Mouse (Mus musculus) liver, embryonic 15.5 days (tissue): Measurements from ENCODE around the gene Itga6. TPM values are rescaled to one million over a fixed set of nuclear protein-coding genes. Genes with fewer than 3 reads are reported as not detected.
"Not testable (repeated sequence)": the region's sequence is repeated elsewhere in the genome, so short reads cannot be mapped to it uniquely, and the experiment has no call there.

Experiments used
- ATAC-seq: fragments of 200-750 bp; cut with Nextera tagmentation; 2 replicates; pipeline ENCODE4 v1.8.0; 2017; ENCODE audit warnings: moderate number of reproducible peaks, mild to moderate bottlenecking, moderate library complexity; ENCODE audit not compliant: insufficient read depth
- H3K27ac ChIP-seq: fragments of 300-500 bp; sonication (generic); replicated peaks from 2 replicates; pipeline ENCODE4 v1.5.1; 2015; ENCODE audit warnings: mild to moderate bottlenecking, inconsistent platforms
- H3K27me3 ChIP-seq: fragments of 300-500 bp; sonication (generic); 2 replicates; pipeline ENCODE4 v1.6.1; 2015; ENCODE audit warnings: mild to moderate bottlenecking, inconsistent platforms
- H3K36me3 ChIP-seq: fragments of 300-500 bp; sonication (generic); replicated peaks from 2 replicates; pipeline ENCODE4 v1.6.1; 2015; ENCODE audit warnings: moderate library complexity, mild to moderate bottlenecking, inconsistent platforms
- H3K4me1 ChIP-seq: fragments of 300-500 bp; sonication (generic); replicated peaks from 2 replicates; pipeline ENCODE4 v1.6.1; 2015; ENCODE audit warnings: inconsistent platforms
- H3K4me2 ChIP-seq: fragments of 300-500 bp; sonication (generic); 2 replicates; pipeline ENCODE4 v1.6.1; 2015; ENCODE audit warnings: moderate library complexity, mild to moderate bottlenecking, inconsistent platforms
- H3K4me3 ChIP-seq: fragments of 300-500 bp; sonication (generic); replicated peaks from 2 replicates; pipeline ENCODE4 v1.5.1; 2015; ENCODE audit warnings: mild to moderate bottlenecking, inconsistent platforms
- H3K9ac ChIP-seq: fragments of 300-500 bp; sonication (generic); 2 replicates; pipeline ENCODE4 v1.6.1; 2015; ENCODE audit warnings: moderate library complexity, mild to moderate bottlenecking, inconsistent platforms
- H3K9me3 ChIP-seq: fragments of 300-500 bp; sonication (generic); replicated peaks from 2 replicates; pipeline ENCODE4 v1.6.1; 2016; ENCODE audit warnings: inconsistent platforms
- WGBS: fragments of 180-500 bp; shearing (Covaris S2); methylation state at CpG from one replicate; pipeline ENCODE4 v1.1.7; 2015; ENCODE audit warnings: mixed read lengths; ENCODE audit not compliant: insufficient replicate concordance; 5-methylcytosine and 5-hydroxymethylcytosine counted together
- polyA plus RNA-seq: library from polyadenylated mRNA; unstranded; fragments of >200 nt; fragmentation: Nextera tagmentation; extraction: Ambion mirVana; gene quantifications from 2 replicates; pipeline ENCODE4 v1.2.1, GENCODE M21; 2015

The Itga6 gene
- polyA plus RNA-seq, 1 experiment from 2014 or later = 6.6 TPM

DNA sequence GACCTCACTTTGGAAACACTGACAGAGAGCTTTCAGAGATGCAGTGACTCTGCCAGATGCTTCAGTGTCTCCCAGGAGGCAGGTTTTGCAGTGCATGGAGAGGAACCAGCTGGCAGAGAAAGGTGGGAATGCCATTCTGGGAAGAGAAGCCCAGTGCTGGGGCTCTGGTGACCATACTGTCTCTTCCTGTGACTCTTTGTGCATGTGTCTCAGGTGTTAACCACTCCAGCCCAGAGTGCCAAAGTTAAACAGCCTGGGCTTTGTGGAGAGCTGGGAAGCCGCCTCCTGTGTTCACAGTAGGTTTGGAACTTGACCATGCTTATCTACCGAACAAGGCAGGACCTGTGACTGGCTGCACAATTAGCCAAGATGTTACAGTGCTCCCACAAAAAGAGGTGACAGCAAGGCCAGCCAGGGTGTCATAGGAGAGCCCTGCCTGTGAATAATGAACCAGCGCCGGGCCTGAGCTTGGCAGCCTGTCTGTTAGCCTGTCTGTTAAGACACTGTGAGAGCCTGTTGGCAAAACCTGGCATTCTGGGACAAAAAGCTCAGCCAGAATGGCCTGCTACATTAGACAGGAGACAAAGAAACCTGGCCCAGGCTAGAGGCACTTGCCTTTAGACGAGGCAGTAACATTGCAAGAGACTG, 25.9 kb upstream of the Itga6 start:
- no peak for ATAC-seq
- Histone ChIP-seq H3K4me1 (0 out of 2 replicates have a peak, but pooled peaks cover 3% of the 10 kb centered on the region), H3K27me3 (no peaks in the 10 kb centered on the region), H3K9me3 (no peaks in the 10 kb centered on the region), H3K4me2 (no peak overlapping the region), H3K27ac (no peak overlapping the region), H3K4me3 (no peak overlapping the region), H3K36me3 (no peaks in the 10 kb centered on the region), H3K9ac (no peak overlapping the region)
- WGBS = 48% methylated on average over 5 of the region's 5 CpGs

DNA sequence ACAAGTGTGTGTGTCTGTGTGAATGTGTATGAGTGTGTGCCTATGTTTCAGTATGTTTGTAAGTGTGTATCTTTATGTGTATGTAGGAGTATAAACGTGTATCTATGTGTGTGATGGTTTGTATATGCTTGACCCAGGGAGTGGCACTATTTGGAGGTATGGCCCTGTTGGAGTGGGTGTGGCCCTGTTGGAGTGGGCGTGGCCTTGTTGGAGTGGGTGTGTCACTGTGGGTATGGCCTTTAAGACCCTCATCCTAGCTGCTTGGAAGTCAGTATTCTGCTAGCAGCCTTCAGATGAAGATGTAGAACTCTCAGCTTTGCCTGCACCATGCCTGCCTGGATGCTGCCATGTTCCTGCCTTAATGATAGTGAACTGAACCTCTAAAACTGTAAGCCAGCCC, 24.9 kb upstream of the Itga6 start:
- not testable (repeated sequence) for H3K9me3 ChIP-seq, H3K4me3 ChIP-seq, H3K4me1 ChIP-seq, H3K27ac ChIP-seq, H3K36me3 ChIP-seq, H3K9ac ChIP-seq, H3K27me3 ChIP-seq, ATAC-seq, H3K4me2 ChIP-seq
- 41% methylated on average over 2 of the region's 2 CpGs for WGBS

DNA sequence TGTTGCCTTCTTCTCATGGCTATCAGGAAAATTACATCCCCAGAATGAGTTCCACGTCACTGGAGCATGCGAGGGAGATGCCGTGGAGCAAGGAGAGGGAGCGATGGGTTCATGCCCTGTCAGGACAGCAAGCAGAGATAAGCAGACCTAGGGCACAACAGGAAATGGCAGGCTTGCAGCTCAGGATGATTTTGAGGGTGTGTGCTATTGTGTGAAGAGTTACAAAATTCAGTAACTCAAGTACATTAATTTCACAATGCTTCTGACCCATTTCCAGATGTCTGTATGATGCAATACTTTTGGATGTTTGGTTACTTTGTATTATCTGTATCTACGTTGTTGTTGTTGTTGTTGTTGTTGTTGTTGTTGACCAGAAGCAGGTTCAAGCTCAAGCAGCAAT, 22.5 kb upstream of the Itga6 start:
- no peak overlapping the region for H3K9ac ChIP-seq
- WGBS = 17% methylated on average over 5 of the region's 5 CpGs
- H3K4me3 ChIP-seq = no peak overlapping the region
- no peaks in the 10 kb centered on the region for H3K9me3 ChIP-seq
- no peaks in the 10 kb centered on the region for H3K36me3 ChIP-seq
- 0 out of 2 replicates have a peak, but pooled peaks cover 5% of the 10 kb centered on the region for H3K27me3 ChIP-seq
- no peak for ATAC-seq
- no peak overlapping the region for H3K4me2 ChIP-seq
- no peak overlapping the region for H3K27ac ChIP-seq
- 0 out of 2 replicates have a peak, but pooled peaks cover 3% of the 10 kb centered on the region for H3K4me1 ChIP-seq

DNA sequence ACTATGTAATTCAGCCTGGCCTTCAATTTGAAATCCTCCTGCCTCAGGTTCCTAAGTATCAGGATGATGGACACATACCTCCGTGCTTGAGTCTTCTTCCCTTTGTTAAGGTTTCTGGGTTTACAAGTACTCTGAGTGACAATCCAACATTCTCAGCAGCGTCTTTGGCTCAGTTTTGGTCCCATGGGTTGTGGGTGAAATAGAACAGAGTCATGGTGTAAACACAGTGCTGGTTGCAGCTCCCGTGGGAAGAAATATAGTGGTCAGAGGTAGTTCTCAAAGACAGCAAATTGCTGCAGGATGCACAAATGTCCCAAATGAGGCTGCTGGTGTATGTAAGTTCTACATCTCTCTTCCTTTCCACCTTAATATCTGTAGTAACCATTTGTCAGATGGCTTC, 21.8 kb upstream of the Itga6 start:
- H3K4me2 ChIP-seq = no peak overlapping the region
- ATAC-seq = no peak
- H3K4me3 ChIP-seq = no peak overlapping the region
- H3K27ac ChIP-seq = no peak overlapping the region
- no peak overlapping the region for H3K9ac ChIP-seq
- 45% methylated on average over 3 of the region's 3 CpGs for WGBS
- no peaks in the 10 kb centered on the region for H3K36me3 ChIP-seq
- 0 out of 2 replicates have a peak, but pooled peaks cover 3% of the 10 kb centered on the region for H3K4me1 ChIP-seq
- no peaks in the 10 kb centered on the region for H3K9me3 ChIP-seq
- 0 out of 2 replicates have a peak, but pooled peaks cover 5% of the 10 kb centered on the region for H3K27me3 ChIP-seq

DNA sequence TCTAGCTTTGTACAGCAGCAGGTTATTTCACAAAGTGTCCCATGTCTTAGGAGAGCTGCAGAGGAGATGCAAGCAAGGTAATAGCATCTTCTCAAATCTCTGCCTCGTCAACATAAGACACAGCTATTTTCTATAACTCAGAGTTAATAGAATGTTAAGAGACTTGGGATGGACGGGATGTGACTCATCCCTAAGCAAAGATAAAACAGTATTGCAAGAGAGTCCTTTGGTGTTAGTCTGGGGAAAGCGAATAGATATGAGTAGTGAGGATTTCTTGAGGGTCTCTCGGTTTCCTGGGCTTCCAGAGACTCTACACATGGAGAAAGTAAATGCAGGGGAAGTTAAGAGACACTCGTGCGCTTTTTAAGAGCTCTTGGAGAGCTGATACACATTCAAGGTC, 21.4 kb upstream of the Itga6 start:
- 0 out of 2 replicates have a peak, but pooled peaks cover 5% of the 10 kb centered on the region for H3K27me3 ChIP-seq
- 46% methylated on average over 6 of the region's 6 CpGs for WGBS
- no peak for ATAC-seq

DNA sequence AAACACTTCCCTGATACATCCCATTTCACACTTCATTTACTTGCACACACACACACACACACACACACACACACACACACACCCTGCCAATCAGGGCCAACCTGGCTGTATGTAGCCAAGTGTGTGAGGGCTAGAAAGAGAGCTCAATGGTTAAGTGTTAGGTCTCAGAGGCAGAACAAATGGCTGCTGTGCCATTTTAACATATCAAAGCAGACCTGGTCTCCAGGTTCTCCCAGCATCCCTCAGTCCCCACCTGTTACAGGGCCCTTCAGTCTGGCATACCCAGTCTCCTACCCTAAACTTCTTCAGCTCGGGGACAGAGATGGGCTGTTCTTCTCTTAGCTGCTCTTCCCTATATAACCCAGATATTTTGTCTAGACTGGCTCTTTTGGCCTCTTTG, 20.0 kb upstream of the Itga6 start:
- Histone ChIP-seq H3K27ac (no peak overlapping the region), H3K36me3 (no peaks in the 10 kb centered on the region), H3K4me1 (0 out of 2 replicates have a peak, but pooled peaks cover 3% of the 10 kb centered on the region), H3K4me3 (no peak overlapping the region), H3K4me2 (no peak overlapping the region), H3K9ac (no peak overlapping the region), H3K27me3 (0 out of 2 replicates have a peak, but pooled peaks cover 5% of the 10 kb centered on the region), H3K9me3 (no peaks in the 10 kb centered on the region)
- no peak for ATAC-seq
- WGBS = 59% methylated on average over 1 of the region's 1 CpGs

More for the DNA sequence above, 21.4 kb upstream of the Itga6 start:
- Histone ChIP-seq H3K36me3 (no peaks in the 10 kb centered on the region), H3K4me1 (0 out of 2 replicates have a peak, but pooled peaks cover 3% of the 10 kb centered on the region), H3K9ac (no peak overlapping the region), H3K4me2 (no peak overlapping the region), H3K27ac (no peak overlapping the region), H3K4me3 (no peak overlapping the region), H3K9me3 (no peaks in the 10 kb centered on the region)

DNA sequence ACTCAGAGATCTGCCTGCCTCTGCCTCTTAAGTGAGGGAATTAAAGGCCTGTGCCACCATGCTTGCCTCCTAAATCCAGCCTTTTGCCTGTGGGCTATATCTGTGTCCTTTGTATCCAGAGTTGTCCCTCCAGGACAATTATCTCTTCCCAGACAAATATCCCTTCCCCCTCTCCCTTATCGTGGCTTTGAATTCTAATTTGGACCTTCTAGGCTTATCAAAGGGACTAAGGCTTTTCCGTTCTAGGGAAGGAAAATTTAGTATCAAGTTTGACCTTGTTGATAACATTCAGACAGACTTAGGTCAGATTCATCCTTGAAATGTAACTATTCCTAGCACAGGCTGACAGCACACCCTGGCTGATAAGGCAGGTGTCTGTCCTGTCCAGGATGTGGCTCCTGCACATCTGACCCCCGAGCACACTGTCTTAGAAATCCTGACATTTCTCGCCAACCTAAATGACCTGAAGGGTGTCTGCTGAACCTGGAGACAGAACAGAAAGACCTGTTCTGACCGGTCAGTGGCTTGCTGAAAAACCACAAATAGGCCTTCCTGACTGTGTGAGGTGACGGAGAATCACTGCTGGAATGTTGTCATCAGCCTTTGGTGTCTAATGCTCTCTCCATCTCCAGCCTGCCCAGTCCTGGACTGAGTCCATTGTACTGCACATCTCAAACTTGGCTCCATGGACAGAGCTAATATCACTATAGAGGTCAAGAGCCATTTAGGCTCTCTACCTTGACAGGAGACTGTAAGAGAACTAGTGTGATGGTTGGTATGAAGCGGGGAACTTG, 18.3 kb upstream of the Itga6 start:
- 42% methylated on average over 7 of the region's 7 CpGs for WGBS

DNA sequence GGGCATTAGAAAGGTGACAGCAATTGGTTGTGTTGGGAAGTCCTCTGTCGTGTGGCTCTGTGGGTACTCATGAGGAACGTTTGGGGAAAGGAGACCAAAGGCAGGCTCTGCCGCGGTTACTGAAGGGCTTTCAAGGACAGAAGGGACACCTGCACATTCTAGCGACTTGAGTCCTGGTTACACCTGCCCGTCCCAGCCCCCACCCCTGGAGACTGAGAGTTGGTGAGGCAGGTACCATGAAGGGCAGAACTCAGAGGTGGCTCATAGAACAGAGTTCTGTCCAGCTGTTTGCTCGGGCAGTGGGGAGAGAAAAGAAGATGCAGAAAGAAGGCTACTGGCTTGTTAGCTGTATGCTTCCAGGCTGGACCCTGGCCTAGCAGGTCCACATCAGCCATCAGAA, 17.1 kb upstream of the Itga6 start:
- Histone ChIP-seq H3K9me3 (no peaks in the 10 kb centered on the region), H3K27ac (no peak overlapping the region), H3K36me3 (no peaks in the 10 kb centered on the region), H3K27me3 (0 out of 2 replicates have a peak, but pooled peaks cover 5% of the 10 kb centered on the region), H3K4me2 (no peak overlapping the region), H3K4me3 (no peak overlapping the region), H3K9ac (no peak overlapping the region), H3K4me1 (no peaks in the 10 kb centered on the region)
- no peak for ATAC-seq
- WGBS = 64% methylated on average over 7 of the region's 7 CpGs

More for the DNA sequence above, 18.3 kb upstream of the Itga6 start:
- H3K27ac ChIP-seq = no peak overlapping the region
- H3K4me2 ChIP-seq = no peak overlapping the region
- no peaks in the 10 kb centered on the region for H3K36me3 ChIP-seq
- 0 out of 2 replicates have a peak, but pooled peaks cover 3% of the 10 kb centered on the region for H3K4me1 ChIP-seq
- H3K27me3 ChIP-seq = 0 out of 2 replicates have a peak, but pooled peaks cover 5% of the 10 kb centered on the region
- ATAC-seq = no peak
- H3K9me3 ChIP-seq = no peaks in the 10 kb centered on the region
- no peak overlapping the region for H3K9ac ChIP-seq
- H3K4me3 ChIP-seq = no peak overlapping the region

DNA sequence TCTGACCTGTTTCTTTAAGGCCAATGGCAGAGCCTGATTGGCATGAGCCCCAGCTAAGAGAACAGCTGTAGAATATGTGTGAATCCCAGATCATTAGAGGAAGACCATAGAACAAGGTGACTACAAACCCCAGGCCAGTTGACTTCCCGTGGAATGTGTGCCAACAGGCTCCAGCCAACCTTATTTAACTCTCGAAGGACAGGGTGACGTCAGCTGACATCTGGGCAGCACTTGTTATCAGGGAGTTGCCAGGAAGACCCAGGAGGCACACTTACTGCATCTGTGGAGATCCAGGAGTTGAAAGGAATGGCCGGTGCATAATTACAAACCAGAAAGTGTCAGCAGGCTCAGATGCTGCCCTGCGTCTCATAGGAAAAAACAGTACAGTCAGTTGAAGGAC, 16.6 kb upstream of the Itga6 start:
- Histone ChIP-seq H3K4me2 (no peak overlapping the region), H3K9me3 (no peaks in the 10 kb centered on the region), H3K9ac (no peak overlapping the region), H3K4me1 (no peaks in the 10 kb centered on the region), H3K27me3 (0 out of 2 replicates have a peak, but pooled peaks cover 5% of the 10 kb centered on the region), H3K4me3 (no peak overlapping the region), H3K27ac (no peak overlapping the region), H3K36me3 (no peaks in the 10 kb centered on the region)
- 30% methylated on average over 5 of the region's 5 CpGs for WGBS
- ATAC-seq = no peak

DNA sequence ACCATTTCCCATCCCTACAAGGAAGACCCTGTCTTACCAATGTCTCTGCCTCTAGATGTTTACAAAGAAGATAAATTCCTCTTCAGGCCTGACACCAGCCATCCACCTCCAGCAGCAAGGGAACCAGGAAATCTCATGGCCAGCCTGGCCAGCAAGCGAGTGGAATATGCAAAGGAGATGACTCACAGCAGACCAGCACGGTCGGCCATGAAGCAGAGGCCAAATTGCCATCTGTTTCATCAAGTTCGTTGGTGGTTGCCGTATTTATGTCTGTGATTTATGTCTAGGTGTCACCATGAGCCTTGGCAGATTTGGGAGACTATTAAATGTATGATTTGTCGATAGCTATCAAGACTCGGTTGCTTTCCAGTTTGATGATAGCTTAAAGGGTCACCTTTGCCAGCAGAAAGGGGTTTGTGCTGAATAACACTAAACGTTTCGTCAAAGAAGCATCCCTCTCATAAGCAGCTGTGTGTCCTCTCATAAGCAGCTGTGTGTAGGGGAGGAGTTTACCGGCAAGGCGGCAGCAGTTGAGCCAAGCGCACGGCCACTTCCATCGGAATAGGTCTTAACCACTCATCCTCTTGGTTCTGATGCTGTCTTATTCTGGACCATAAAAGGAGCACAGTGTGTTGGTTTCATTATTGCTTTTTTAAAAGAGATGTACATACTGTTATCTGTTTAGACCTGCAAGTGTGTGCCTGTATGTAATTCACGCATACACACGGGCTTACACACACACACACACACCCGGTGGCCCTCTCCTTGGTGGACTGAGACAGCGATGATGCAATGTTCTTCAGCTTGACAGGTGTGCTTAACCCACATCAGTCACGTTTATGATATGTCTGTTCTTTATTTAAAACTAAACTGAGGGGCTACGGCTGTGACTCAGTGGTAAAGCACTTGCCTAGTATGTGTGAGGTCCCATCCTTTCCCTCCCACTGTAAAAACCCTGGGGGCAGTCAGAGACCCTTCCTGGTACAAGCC, 14.5 kb upstream of the Itga6 start:
- no peak for ATAC-seq
- WGBS = 66% methylated on average over 20 of the region's 20 CpGs

More for the DNA sequence above, 14.5 kb upstream of the Itga6 start:
- Histone ChIP-seq H3K4me1 (no peaks in the 10 kb centered on the region; the same call in 1 of the 2 replicates), H3K4me2 (no peak overlapping the region), H3K36me3 (no peaks in the 10 kb centered on the region), H3K9ac (no peak overlapping the region), H3K27me3 (no peaks in the 10 kb centered on the region), H3K27ac (no peak overlapping the region), H3K4me3 (no peak overlapping the region), H3K9me3 (no peaks in the 10 kb centered on the region)
